Mouse (Mus musculus): ENCODE results near the gene Agrp. TPM values are rescaled to one million over a fixed set of nuclear protein-coding genes. Genes with fewer than 3 reads are reported as not detected.

Gene Agrp
- total and polyA plus RNA-seq, 2 experiments from 2014 or later, result 0.90 TPM; not detected in 1

GRCm38 (mm10) chr8:105601301-105601700 is 35.9 kb downstream of the Agrp start:
- Histone ChIP-seq H3K27me3 (ENCODE audit: insufficient read depth, low read length) (no peaks in the 10 kb centered on the region), H3K4me2 (ENCODE audit: low read depth) (no peak overlapping the region), H3K4me3 (ENCODE audit: low read depth, low read length) (no peak overlapping the region), H3K4me1 (ENCODE audit: insufficient read depth) (no peaks in the 10 kb centered on the region), H3K27ac (ENCODE audit: low read depth, low read length) (no peak overlapping the region), H3K9ac (no peak overlapping the region), H3K36me3 (ENCODE audit: insufficient read depth) (no peaks in the 10 kb centered on the region), H3K9me3 (ENCODE audit: low read length) (no peaks in the 10 kb centered on the region)
- ATAC-seq (no peak), DNase-seq (no peak)
- no peak for TF ChIP-seq CTCF (IDR thresholded peaks at IDR 0.05; ENCODE audit: low read depth)
- WGBS, result 67% methylated on average over 5 of the region's 5 CpGs

DNA sequence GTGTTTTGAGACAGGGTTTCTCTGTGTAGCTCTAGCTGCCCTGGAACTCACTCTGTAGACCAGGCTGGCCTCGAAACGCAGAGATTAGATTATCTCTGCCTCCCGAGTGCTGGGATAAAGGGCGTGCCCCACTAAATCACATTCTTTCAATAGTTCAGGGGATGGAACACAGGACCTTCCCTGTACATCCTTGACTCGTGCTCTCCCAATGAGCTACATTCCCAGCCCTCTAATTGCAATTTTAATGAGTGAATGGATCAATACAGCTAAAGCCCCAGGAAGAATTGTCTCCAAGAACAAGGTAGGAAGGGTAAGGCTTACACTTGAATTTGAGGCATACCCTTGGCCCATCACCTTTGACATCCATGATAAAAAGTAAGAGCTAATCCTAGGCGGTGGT is 38.4 kb downstream of the Agrp start:
- Histone ChIP-seq H3K36me3 (ENCODE audit: insufficient read depth) (no peaks in the 10 kb centered on the region), H3K27me3 (ENCODE audit: insufficient read depth, low read length) (no peaks in the 10 kb centered on the region), H3K9ac (no peak overlapping the region), H3K9me3 (ENCODE audit: low read length) (no peaks in the 10 kb centered on the region), H3K4me1 (ENCODE audit: insufficient read depth) (no peaks in the 10 kb centered on the region), H3K4me3 (ENCODE audit: low read depth, low read length) (no peak overlapping the region), H3K4me2 (ENCODE audit: low read depth) (no peak overlapping the region), H3K27ac (ENCODE audit: low read depth, low read length) (no peak overlapping the region)
- WGBS, result 81% methylated on average over 6 of the region's 6 CpGs
- no peak for TF ChIP-seq CTCF (IDR thresholded peaks at IDR 0.05; ENCODE audit: low read depth)
- DNase-seq (no peak), ATAC-seq (no peak)

DNA sequence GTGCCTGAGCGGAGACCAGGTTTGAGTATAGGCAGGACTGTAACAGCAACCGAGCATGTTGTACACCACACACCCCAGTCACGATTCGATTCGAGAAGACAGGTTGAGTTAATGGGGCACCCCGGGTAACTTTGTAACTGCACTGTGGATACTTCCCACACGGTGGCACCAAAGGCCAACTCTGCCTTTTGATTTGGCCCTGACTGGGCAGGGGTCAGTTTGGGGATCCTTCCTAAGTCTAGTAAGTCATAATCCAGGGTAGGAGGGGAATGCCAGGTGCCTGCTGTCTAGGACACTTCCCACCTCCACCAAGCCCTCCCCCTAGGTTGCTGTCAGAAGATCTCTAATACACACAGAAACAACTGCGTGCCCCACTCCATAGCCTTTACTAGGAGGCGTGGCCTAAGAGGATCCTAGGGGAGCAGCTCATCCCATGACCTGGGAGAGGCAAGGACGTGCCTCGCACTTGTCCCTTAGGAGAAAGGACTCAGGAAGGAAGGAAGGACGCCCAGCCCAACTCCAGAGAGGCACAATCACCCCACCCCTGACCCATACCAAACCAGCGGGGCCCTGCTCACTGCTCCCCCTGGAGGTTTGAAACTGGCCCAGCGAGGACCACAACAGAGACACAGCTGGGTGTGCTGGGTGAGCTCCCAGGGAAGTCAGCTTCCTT is 40.7 kb downstream of the Agrp start:
- peak; percentile 45; the same call in 1 of the 2 replicates for ATAC-seq
- WGBS, result 5% methylated on average over 14 of the region's 14 CpGs
- TF ChIP-seq CTCF (IDR thresholded peaks at IDR 0.05; ENCODE audit: low read depth), result peak; percentile 66

GRCm38 (mm10) chr8:105594451-105595242 is 42.5 kb downstream of the Agrp start:
- Histone ChIP-seq H3K9me3 (ENCODE audit: low read length) (no peaks in the 10 kb centered on the region), H3K4me3 (ENCODE audit: low read depth, low read length) (no peak overlapping the region), H3K4me1 (ENCODE audit: insufficient read depth) (no peaks in the 10 kb centered on the region), H3K27me3 (ENCODE audit: insufficient read depth, low read length) (no peaks in the 10 kb centered on the region), H3K4me2 (ENCODE audit: low read depth) (no peak overlapping the region), H3K27ac (ENCODE audit: low read depth, low read length) (no peak overlapping the region), H3K9ac (no peak overlapping the region), H3K36me3 (ENCODE audit: insufficient read depth) (no peaks in the 10 kb centered on the region)
- no peak for ATAC-seq
- 80% methylated on average over 18 of the region's 18 CpGs for WGBS
- no peak for DNase-seq
- no peak for TF ChIP-seq CTCF (IDR thresholded peaks at IDR 0.05; ENCODE audit: low read depth)

More for the DNA sequence above, 40.7 kb downstream of the Agrp start:
- no peaks in the 10 kb centered on the region for H3K9me3 ChIP-seq (ENCODE audit: low read length)
- H3K4me3 ChIP-seq (ENCODE audit: low read depth, low read length), result no peak overlapping the region
- no peaks in the 10 kb centered on the region for H3K4me1 ChIP-seq (ENCODE audit: insufficient read depth)
- H3K36me3 ChIP-seq (ENCODE audit: insufficient read depth), result no peaks in the 10 kb centered on the region
- H3K27me3 ChIP-seq (ENCODE audit: insufficient read depth, low read length), result no peaks in the 10 kb centered on the region
- H3K4me2 ChIP-seq (ENCODE audit: low read depth), result peak overlapping the region; percentile 27
- H3K9ac ChIP-seq, result no peak overlapping the region
- DNase-seq, result no peak
- no peak overlapping the region for H3K27ac ChIP-seq (ENCODE audit: low read depth, low read length)

- Histone ChIP-seq H3K27ac (ENCODE audit: low read depth, low read length) (no peak overlapping the region), H3K27me3 (ENCODE audit: insufficient read depth, low read length) (no peaks in the 10 kb centered on the region), H3K4me1 (ENCODE audit: insufficient read depth) (no peaks in the 10 kb centered on the region), H3K9me3 (ENCODE audit: low read length) (no peaks in the 10 kb centered on the region), H3K4me2 (ENCODE audit: low read depth) (no peak overlapping the region), H3K9ac (no peak overlapping the region), H3K36me3 (ENCODE audit: insufficient read depth) (no peaks in the 10 kb centered on the region), H3K4me3 (ENCODE audit: low read depth, low read length) (no peak overlapping the region)
- DNase-seq, result no peak
- 28% methylated on average over 15 of the region's 15 CpGs for WGBS
- ATAC-seq, result no peak
- no peak for TF ChIP-seq CTCF (IDR thresholded peaks at IDR 0.05; ENCODE audit: low read depth)
Measured at GRCm38 (mm10) chr8:105593859-105594258, 43.3 kb downstream of the Agrp start.

DNA sequence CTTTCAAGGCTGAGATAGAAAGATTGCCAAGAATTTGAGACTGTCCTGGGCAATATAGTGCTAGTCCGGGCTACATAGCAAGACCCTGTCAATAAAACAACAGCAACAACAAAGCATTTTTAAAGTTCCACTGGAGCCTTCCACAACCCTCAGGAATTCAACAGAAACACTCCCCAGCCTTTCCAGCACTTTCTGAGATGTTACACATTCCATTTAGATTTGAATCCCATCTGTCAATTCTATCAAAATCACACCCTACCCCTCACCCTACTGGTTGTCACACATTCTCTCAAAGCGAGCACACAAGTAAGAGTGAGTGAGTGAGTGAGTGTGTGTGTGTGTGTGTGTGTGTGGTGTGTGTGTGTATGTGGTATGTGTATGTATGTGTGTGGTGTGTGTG is 44.8 kb downstream of the Agrp start:
- Histone ChIP-seq H3K4me1 (ENCODE audit: insufficient read depth) (no peaks in the 10 kb centered on the region), H3K9ac (no peak overlapping the region), H3K4me3 (ENCODE audit: low read depth, low read length) (no peak overlapping the region), H3K9me3 (ENCODE audit: low read length) (no peaks in the 10 kb centered on the region), H3K27ac (ENCODE audit: low read depth, low read length) (no peak overlapping the region), H3K27me3 (ENCODE audit: insufficient read depth, low read length) (no peaks in the 10 kb centered on the region), H3K4me2 (ENCODE audit: low read depth) (no peak overlapping the region), H3K36me3 (ENCODE audit: insufficient read depth) (no peaks in the 10 kb centered on the region)
- TF ChIP-seq CTCF (IDR thresholded peaks at IDR 0.05; ENCODE audit: low read depth), result no peak
- no peak for ATAC-seq
- no peak for DNase-seq
- WGBS, result 76% methylated on average over 2 of the region's 2 CpGs

DNA sequence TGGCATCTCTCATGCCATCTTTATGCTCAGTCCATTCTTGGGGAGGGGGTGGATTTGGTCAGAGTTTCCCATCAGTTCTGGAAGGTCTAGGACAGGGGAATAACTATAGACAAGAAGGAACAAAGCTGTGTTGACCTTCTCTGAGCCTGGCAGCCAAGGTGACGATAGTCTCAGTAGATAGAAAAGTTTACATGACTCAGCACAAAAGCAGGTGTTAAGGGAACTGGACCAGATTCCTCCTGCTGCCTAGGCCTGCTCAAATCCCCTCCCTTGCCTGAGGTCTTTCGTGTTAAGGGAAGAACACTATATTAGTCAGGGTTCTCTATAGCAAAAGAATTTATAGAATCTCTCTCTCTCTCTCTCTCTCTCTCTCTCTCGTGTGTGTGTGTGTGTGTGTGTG is 57.5 kb downstream of the Agrp start:
- WGBS, result 68% methylated on average over 3 of the region's 3 CpGs
- H3K36me3 ChIP-seq (ENCODE audit: insufficient read depth), result no peaks in the 10 kb centered on the region
- ATAC-seq (no peak), DNase-seq (no peak)
- no peaks in the 10 kb centered on the region for H3K9me3 ChIP-seq (ENCODE audit: low read length)
- no peak overlapping the region for H3K4me2 ChIP-seq (ENCODE audit: low read depth)
- H3K4me1 ChIP-seq (ENCODE audit: insufficient read depth), result no peaks in the 10 kb centered on the region
- H3K27ac ChIP-seq (ENCODE audit: low read depth, low read length), result no peak overlapping the region
- H3K4me3 ChIP-seq (ENCODE audit: low read depth, low read length), result no peak overlapping the region
- TF ChIP-seq CTCF (IDR thresholded peaks at IDR 0.05; ENCODE audit: low read depth), result no peak
- H3K27me3 ChIP-seq (ENCODE audit: insufficient read depth, low read length), result no peaks in the 10 kb centered on the region
- no peak overlapping the region for H3K9ac ChIP-seq

Measured in forebrain, postnatal 0 days (tissue).